Mouse (Mus musculus): ENCODE measurements around the gene Smyd3. TPM values are rescaled to one million over a fixed set of nuclear protein-coding genes. Genes with fewer than 3 reads are reported as not detected.

Smyd3 gene
- total and polyA plus RNA-seq, 3 experiments = 3.5 to 19.4 (median 17.1) TPM

DNA sequence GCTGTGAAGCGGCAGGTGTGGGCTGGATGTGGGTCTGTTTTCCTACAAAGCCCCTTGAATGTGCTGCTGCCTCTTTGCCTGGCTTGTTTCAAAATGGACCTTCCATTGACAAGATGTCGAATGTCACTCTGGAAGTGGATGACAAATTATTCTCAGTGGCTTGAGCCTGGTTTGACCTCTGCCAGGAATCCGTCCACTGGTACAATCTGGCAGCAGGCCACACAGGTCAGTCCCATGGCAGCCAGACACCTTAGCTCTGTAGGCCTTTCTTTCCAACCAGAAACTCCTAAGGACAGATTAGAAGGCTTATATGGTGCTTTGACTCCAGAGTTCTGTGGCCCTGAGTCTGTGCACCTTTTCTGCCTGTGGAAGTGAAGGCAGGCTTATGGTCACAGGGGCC, 507.9 kb downstream of the Smyd3 start:
- H3K4me3 ChIP-seq (ENCODE audit: low read depth, low read length) = no peak overlapping the region
- no peaks in the 10 kb centered on the region for H3K4me1 ChIP-seq (ENCODE audit: insufficient read depth, low read depth, low read length)
- TF ChIP-seq CTCF (IDR thresholded peaks at IDR 0.05; ENCODE audit: low read depth, low read length) (no peak), TAL1 (conservative IDR thresholded peaks at IDR 0.05; ENCODE audit: low read depth, low read length) (no peak)
- no peaks in the 10 kb centered on the region for H3K27me3 ChIP-seq (ENCODE audit: insufficient read depth, low read length)
- ATAC-seq (ENCODE audit: extremely low read depth, insufficient number of reproducible peaks, low FRiP score, poor library complexity, severe bottlenecking) (no peak), DNase-seq (ENCODE audit: low spot score) (no peak)
- H3K36me3 ChIP-seq (replicated peaks) = no peaks in the 10 kb centered on the region
- no peaks in the 10 kb centered on the region for H3K9me3 ChIP-seq (replicated peaks)

GRCm38 (mm10) chr1:179004133-179004866, 513.5 kb downstream of the Smyd3 start:
- H3K27me3 ChIP-seq (ENCODE audit: insufficient read depth, low read length) = 0 out of 2 replicates have a peak, but pooled peaks cover 3% of the 10 kb centered on the region
- H3K4me1 ChIP-seq (ENCODE audit: insufficient read depth, low read depth, low read length) = no peaks in the 10 kb centered on the region
- ATAC-seq (ENCODE audit: extremely low read depth, insufficient number of reproducible peaks, low FRiP score, poor library complexity, severe bottlenecking) (no peak), DNase-seq (ENCODE audit: low spot score) (no peak)
- 0 out of 2 replicates have a peak, but pooled peaks cover 3% of the 10 kb centered on the region for H3K9me3 ChIP-seq (replicated peaks)
- no peak overlapping the region for H3K4me3 ChIP-seq (ENCODE audit: low read depth, low read length)
- H3K36me3 ChIP-seq (replicated peaks) = no peaks in the 10 kb centered on the region
- TF ChIP-seq POLR2AphosphoS5 (IDR thresholded peaks at IDR 0.05; ENCODE audit: insufficient replicate concordance, low read depth, low read length) (no peak), GATA2 (IDR thresholded peaks at IDR 0.05; ENCODE audit: borderline replicate concordance, low read depth, low read length) (no peak), GATA1 (IDR thresholded peaks at IDR 0.05; ENCODE audit: borderline replicate concordance, low read length) (no peak), CTCF (IDR thresholded peaks at IDR 0.05; ENCODE audit: low read depth, low read length) (no peak), TAL1 (conservative IDR thresholded peaks at IDR 0.05; ENCODE audit: low read depth, low read length) (no peak)

DNA sequence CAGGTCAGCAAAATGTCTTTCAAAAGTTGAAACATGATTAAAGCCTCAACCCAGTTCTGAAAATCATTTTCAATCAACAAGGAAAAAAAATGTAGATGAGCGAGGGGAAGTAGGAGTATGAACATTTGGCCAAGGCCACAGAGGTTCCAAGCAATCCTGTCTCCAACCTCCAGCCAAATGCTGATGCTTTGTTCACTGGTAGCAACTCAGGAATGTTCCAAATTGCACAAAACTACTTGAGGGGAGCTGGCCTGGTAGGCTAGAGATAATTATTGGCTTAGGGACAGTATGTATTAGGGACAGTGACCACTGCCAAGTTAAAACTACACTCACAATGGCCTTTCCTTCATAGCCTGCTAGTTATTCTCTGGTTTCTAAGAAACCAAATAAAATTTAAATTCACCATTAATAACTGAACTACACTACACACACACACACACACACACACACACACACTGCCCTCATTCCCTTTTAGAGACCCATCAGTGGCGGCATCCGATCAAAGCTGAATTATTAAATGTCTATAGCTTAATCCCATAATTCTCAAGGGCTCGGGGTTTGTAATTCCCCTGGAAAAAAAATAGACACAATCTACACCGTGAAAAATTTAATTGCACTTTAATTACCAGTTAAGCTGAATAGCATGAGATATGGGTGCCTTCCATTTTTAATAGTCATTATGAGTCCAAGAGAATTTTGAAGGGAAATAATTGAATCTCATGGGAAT, 514.3 kb downstream of the Smyd3 start:
- no peaks in the 10 kb centered on the region for H3K4me1 ChIP-seq (ENCODE audit: insufficient read depth, low read depth, low read length)
- no peak overlapping the region for H3K4me3 ChIP-seq (ENCODE audit: low read depth, low read length)
- no peak for DNase-seq (ENCODE audit: low spot score)
- no peaks in the 10 kb centered on the region for H3K36me3 ChIP-seq (replicated peaks)
- no peak for TF ChIP-seq CTCF (IDR thresholded peaks at IDR 0.05; ENCODE audit: low read depth, low read length)
- TF ChIP-seq POLR2AphosphoS5 (IDR thresholded peaks at IDR 0.05; ENCODE audit: insufficient replicate concordance, low read depth, low read length) = no peak
- H3K27me3 ChIP-seq (ENCODE audit: insufficient read depth, low read length) = 0 out of 2 replicates have a peak, but pooled peaks cover 3% of the 10 kb centered on the region
- H3K9me3 ChIP-seq (replicated peaks) = 0 out of 2 replicates have a peak, but pooled peaks cover 3% of the 10 kb centered on the region
- ATAC-seq (ENCODE audit: extremely low read depth, insufficient number of reproducible peaks, low FRiP score, poor library complexity, severe bottlenecking) = no peak

GRCm38 (mm10) chr1:178999876-179000528, 517.8 kb downstream of the Smyd3 start:
- H3K36me3 ChIP-seq (replicated peaks) = no peaks in the 10 kb centered on the region
- ATAC-seq (ENCODE audit: extremely low read depth, insufficient number of reproducible peaks, low FRiP score, poor library complexity, severe bottlenecking) (no peak), DNase-seq (ENCODE audit: low spot score) (no peak)
- no peak overlapping the region for H3K4me3 ChIP-seq (ENCODE audit: low read depth, low read length)
- TF ChIP-seq CTCF (IDR thresholded peaks at IDR 0.05; ENCODE audit: low read depth, low read length) (no peak), POLR2AphosphoS5 (IDR thresholded peaks at IDR 0.05; ENCODE audit: insufficient replicate concordance, low read depth, low read length) (no peak), GATA2 (IDR thresholded peaks at IDR 0.05; ENCODE audit: borderline replicate concordance, low read depth, low read length) (no peak), TAL1 (conservative IDR thresholded peaks at IDR 0.05; ENCODE audit: low read depth, low read length) (no peak), GATA1 (IDR thresholded peaks at IDR 0.05; ENCODE audit: borderline replicate concordance, low read length) (no peak)
- H3K27me3 ChIP-seq (ENCODE audit: insufficient read depth, low read length) = peaks cover 3% of the 10 kb centered on the region; the same call in 1 of the 2 replicates
- no peaks in the 10 kb centered on the region for H3K4me1 ChIP-seq (ENCODE audit: insufficient read depth, low read depth, low read length)
- 0 out of 2 replicates have a peak, but pooled peaks cover 3% of the 10 kb centered on the region for H3K9me3 ChIP-seq (replicated peaks)

GRCm38 (mm10) chr1:178997870-178998269, 520.0 kb downstream of the Smyd3 start:
- Histone ChIP-seq H3K4me1 (ENCODE audit: insufficient read depth, low read depth, low read length) (no peaks in the 10 kb centered on the region), H3K27me3 (ENCODE audit: insufficient read depth, low read length) (peaks cover 3% of the 10 kb centered on the region; the same call in 1 of the 2 replicates), H3K36me3 (replicated peaks) (no peaks in the 10 kb centered on the region), H3K4me3 (ENCODE audit: low read depth, low read length) (no peak overlapping the region), H3K9me3 (replicated peaks) (0 out of 2 replicates have a peak, but pooled peaks cover 2% of the 10 kb centered on the region)
- TF ChIP-seq CTCF (IDR thresholded peaks at IDR 0.05; ENCODE audit: low read depth, low read length) (no peak), GATA2 (IDR thresholded peaks at IDR 0.05; ENCODE audit: borderline replicate concordance, low read depth, low read length) (no peak), GATA1 (IDR thresholded peaks at IDR 0.05; ENCODE audit: borderline replicate concordance, low read length) (no peak), POLR2AphosphoS5 (IDR thresholded peaks at IDR 0.05; ENCODE audit: insufficient replicate concordance, low read depth, low read length) (no peak), TAL1 (conservative IDR thresholded peaks at IDR 0.05; ENCODE audit: low read depth, low read length) (no peak)
- ATAC-seq (ENCODE audit: extremely low read depth, insufficient number of reproducible peaks, low FRiP score, poor library complexity, severe bottlenecking) (no peak), DNase-seq (ENCODE audit: low spot score) (no peak)

GRCm38 (mm10) chr1:178994263-178994662, 523.6 kb downstream of the Smyd3 start:
- H3K4me3 ChIP-seq (ENCODE audit: low read depth, low read length) = no peak overlapping the region
- no peak for DNase-seq (ENCODE audit: low spot score)

More at GRCm38 (mm10) chr1:178994263-178994662, 523.6 kb downstream of the Smyd3 start:
- Histone ChIP-seq H3K4me1 (ENCODE audit: insufficient read depth, low read depth, low read length) (no peaks in the 10 kb centered on the region), H3K27me3 (ENCODE audit: insufficient read depth, low read length) (peaks cover 5% of the 10 kb centered on the region; the same call in 1 of the 2 replicates), H3K36me3 (replicated peaks) (no peaks in the 10 kb centered on the region), H3K9me3 (replicated peaks) (no peaks in the 10 kb centered on the region)
- no peak for TF ChIP-seq TAL1 (conservative IDR thresholded peaks at IDR 0.05; ENCODE audit: low read depth, low read length)
- TF ChIP-seq GATA1 (IDR thresholded peaks at IDR 0.05; ENCODE audit: borderline replicate concordance, low read length) = no peak
- ATAC-seq (ENCODE audit: extremely low read depth, insufficient number of reproducible peaks, low FRiP score, poor library complexity, severe bottlenecking) = no peak

All from G1E (cell line).